Mouse (Mus musculus) thymus, postnatal 36 days (tissue): Measurements from ENCODE around the gene Kdelc1.

Source experiments
- DNase-seq, 2 experiments: peaks; one replicate each; pipeline ENCODE4 v3.0.0; 2022; ENCODE audit warnings: mixed read lengths in 2 of 2

Gene Kdelc1

DNA sequence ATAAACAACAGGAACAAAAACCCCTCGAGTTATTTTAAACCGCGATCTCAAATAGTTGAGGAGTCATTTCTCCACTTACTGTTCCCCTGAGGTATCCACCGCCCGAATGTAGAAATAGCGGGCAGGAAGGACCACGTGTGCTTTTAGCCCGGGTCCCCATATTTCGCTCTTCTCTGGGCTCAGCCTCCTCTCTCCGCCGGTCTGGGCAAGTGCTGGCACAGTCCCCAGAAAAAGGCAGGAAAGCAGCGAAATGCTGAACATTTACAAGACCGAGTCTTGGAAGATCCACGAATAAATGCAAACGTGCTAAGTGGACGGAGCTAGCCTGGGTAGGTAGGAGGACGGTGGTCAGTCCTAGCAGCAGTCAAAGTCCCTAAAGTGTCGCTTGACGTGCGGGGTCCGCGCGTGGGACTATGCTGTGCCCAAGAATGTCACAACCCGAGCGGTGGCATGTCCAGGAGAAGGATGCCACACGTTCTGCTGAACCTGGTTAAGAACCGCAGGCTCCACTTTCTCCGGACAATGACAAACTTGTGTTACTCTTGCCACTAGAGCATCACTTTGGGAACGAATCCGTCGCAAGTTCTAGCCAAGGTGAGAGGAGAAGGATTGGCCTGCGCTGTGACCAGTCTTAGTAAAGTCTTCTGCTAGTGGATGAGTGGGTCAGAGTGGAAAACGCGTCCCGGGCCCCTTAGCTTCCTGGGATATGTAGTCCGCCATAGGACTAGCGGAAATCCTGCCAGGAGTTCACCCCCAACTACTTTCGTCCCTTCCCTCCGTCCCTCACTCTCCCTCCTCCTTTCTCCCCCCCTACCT is at the start of gene Kdelc1, which contains the start of gene Bivm:
Gene Kdelc1 (minus strand): TSS at position 570 of the 816 bp plus-strand sequence.
Gene Bivm (plus strand): TSS at position 719 of the 816 bp plus-strand sequence.
- peak; percentile 56 to 74 for DNase-seq

- no peak for DNase-seq
Observed at GRCm38 (mm10) chr1:44167859-44168383, 49.3 kb upstream of the Kdelc1 start.

GRCm38 (mm10) chr1:44162389-44162788 is 43.8 kb upstream of the Kdelc1 start:
- DNase-seq: no peak

DNA sequence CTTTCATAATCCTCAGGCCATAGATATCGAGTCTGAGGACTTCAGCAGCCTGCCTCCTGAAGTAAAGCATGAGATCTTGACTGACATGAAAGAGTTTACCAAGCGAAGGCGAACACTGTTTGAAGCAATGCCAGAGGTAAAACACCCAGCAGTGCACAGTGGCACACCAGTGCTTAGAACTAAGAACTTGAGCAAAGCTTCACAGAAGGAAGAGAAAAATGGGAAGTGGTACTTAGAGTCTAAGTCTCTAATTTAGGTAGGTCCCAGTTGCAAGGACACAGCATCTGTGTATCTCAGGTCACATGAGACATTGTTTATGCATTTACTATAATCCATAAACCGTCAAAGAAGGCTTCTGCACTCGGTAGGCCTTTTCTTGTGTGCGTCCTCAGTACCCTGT is 43.2 kb upstream of the Kdelc1 start:
- DNase-seq: no peak

- no peak for DNase-seq
Observed at GRCm38 (mm10) chr1:44158317-44158716, 39.7 kb upstream of the Kdelc1 start.

DNA sequence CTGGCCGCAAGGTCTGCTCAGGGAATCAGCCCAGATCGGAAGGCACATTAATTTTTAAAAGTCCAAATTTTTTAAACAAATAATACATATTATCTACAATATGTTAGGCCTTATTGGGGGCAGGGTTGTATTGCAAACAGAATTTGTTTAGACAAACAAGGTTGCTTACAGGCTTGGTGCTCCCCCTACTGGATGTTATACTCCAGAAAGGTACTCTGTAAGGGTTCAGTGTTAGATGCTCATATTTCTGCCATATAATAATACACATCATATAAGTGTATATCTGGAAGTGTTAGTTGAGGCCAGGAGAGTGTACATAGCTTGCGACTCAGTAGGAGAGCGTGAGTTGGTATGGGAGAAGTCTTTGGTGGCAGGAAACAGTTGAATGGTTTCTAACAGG is 36.7 kb upstream of the Kdelc1 start:
- peak in 1 of 2 experiments; percentile 4 for DNase-seq

DNA sequence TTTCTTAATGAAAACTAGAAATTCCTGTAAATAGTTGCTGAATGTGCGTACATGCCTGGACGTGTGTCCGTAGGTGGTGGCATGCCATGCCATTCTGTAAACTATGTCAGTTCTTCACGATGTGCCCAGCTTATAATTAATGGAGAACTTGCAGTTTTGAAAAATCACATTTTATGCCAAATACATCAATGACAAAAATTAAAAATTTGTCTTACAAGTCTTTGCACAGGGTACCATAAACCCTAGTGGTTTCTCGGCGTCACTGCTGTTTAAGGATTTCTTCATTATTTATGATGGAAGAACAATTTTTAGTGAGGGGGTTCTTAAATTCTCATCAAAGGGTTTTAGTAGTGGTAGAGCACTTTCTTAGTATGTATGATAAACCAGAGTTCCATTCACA is 30.1 kb upstream of the Kdelc1 start:
- no peak for DNase-seq

GRCm38 (mm10) chr1:44147563-44148381 is 29.2 kb upstream of the Kdelc1 start, which contains the start of gene Ercc5:
Gene Ercc5, plus strand, starts transcription at chr1:44147744.
- DNase-seq: peak; percentile 82 to 86

GRCm38 (mm10) chr1:44142747-44143146 is 24.1 kb upstream of the Kdelc1 start:
- DNase-seq: no peak

GRCm38 (mm10) chr1:44140232-44140631 is 21.6 kb upstream of the Kdelc1 start:
- no peak for DNase-seq

- DNase-seq: no peak
Observed at GRCm38 (mm10) chr1:44129929-44130581, 11.4 kb upstream of the Kdelc1 start.

DNA sequence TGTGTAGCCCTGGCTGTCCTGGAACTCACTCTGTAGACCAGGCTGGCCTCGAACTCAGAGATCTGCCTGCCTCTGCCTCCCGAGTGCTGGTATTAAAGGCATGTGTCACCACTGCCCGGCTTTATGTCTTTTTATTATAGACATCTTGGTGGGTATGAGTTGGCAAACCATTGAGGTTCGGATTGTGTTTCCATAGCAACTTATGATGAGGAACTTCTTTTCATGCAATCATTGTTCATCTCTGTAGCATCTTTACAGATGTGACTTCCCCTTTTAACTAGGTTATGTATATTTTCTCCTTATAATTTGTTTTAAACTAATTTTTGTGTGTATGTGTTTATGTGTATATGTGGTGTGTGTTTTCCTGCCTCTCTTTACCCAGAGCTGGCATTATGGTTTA is 7.0 kb upstream of the Kdelc1 start:
- no peak for DNase-seq

DNA sequence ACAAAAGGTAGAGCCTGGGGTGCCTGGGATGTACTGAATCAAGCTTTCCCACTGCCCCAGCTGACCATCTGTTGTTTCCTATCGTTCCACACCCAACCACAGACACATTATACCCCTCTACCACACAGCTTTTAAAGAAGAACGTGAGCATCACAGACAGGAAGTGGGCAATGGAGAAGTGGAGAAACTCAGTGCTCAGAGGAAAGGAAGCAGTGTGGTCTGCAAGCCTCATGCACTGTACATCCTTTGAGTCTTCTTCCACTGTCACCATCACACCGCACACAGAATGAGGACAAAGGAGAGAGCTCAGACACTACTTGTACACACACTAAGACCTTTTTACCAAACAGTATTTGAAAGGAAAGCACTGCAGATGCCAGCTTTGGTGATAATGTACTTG is 3.6 kb upstream of the Kdelc1 start:
- DNase-seq: peak; percentile 6 to 13

DNA sequence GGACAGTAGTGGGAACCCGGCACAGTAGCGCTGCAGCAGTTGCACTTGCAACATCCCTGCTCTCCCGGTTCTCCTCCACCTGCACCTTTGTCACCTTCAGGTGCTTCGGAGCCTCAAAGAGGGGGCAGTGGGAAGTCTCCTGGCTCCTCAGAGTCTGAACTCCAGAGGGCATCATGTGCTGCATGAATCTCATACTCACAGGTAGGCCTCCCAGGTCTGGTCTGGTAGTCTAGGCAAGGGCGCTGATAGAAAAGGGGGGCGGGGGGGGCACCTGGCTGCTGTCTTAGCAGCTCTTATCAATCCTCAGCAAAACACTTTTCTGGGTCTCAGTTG is 1.4 kb upstream of the Kdelc1 start:
- DNase-seq: no peak

GRCm38 (mm10) chr1:44119201-44120073 is 829 bp upstream of the Kdelc1 start:
- DNase-seq: peak; percentile 78 to 82

DNA sequence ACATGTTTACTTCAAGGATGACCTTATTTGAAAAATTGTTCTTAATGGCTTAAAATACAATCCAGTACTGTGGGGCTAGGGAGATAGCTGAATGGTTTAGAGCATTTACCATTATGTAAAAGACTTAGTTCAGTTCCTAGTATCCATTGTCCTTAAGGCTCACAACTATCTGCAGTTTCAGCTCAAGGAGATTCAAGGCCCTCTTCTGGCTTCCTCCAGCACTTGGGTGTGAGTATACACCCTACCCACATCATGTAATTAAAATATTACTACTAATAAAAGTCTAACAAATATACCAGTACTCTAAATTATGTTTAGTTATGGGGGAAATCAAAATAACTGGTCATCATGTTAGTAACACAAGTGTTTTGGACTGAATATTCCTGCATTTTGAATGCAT is 1.0 kb downstream of the Kdelc1 start:
- DNase-seq: no peak

GRCm38 (mm10) chr1:44102939-44103338 is 15.7 kb downstream of the Kdelc1 start:
- DNase-seq: no peak

- DNase-seq: peak; percentile 91 to 95
Observed at GRCm38 (mm10) chr1:44102259-44102717, 16.3 kb downstream of the Kdelc1 start, which contains the start of gene Tex30. Gene Tex30, minus strand, starts transcription at chr1:44102441.

GRCm38 (mm10) chr1:44101448-44102225 is 17.0 kb downstream of the Kdelc1 start:
- peak; percentile 57 to 69 for DNase-seq

GRCm38 (mm10) chr1:44064625-44065024 is 54.0 kb downstream of the Kdelc1 start:
- DNase-seq: peak; percentile 39 to 54

GRCm38 (mm10) chr1:44063439-44063838 is 55.2 kb downstream of the Kdelc1 start:
- no peak for DNase-seq
